Mouse (Mus musculus): Measurements from ENCODE around the gene Glb1l. TPM values are rescaled to one million over a fixed set of nuclear protein-coding genes. Genes with fewer than 3 reads are reported as not detected.

The Glb1l gene
- total RNA-seq, 2 experiments from 2014 or later: 24.3 to 25.3 TPM

- no peak for DNase-seq
- intact Hi-C loops (cut with DNase I): no loop called here
Measured at GRCm38 (mm10) chr1:75158990-75159389, 51.6 kb downstream of the Glb1l start.

GRCm38 (mm10) chr1:75155837-75156236, 54.8 kb downstream of the Glb1l start:
- intact Hi-C loops (cut with DNase I): no loop called here
- no peak for DNase-seq

- intact Hi-C loops (cut with DNase I): no loop called here
- DNase-seq: no peak
Measured at GRCm38 (mm10) chr1:75148727-75149126, 61.9 kb downstream of the Glb1l start.

Small RNAs within 50 kb of the gene (microRNA-seq; reads per million reads assigned to microRNA genes)
- not detected for gene Gm27943

Other genes with a start within 250 kb of the Glb1l start
- 1 to 10 TPM; 2.3 to 2.5 TPM for gene Nhej1, start 85.6 kb downstream of the Glb1l start, total RNA-seq (2021)
- gene Slc23a3, start 76.9 kb downstream of the Glb1l start, total RNA-seq (2021): not detected
- gene Cnppd1, start 68.1 kb downstream of the Glb1l start, total RNA-seq (2021): 10 to 100 TPM; 37.7 to 44.4 TPM
- gene Retreg2, start 68.0 kb downstream of the Glb1l start, total RNA-seq (2021): 100 to 1,000 TPM; 122 to 123 TPM
- gene Zfand2b, start 42.2 kb downstream of the Glb1l start, total RNA-seq (2021): 10 to 100 TPM; 19.2 to 21.4 TPM
- 10 to 100 TPM; 47.4 to 48.1 TPM for gene Abcb6, start 30.4 kb downstream of the Glb1l start, total RNA-seq (2021)
- gene Ankzf1, start 18.7 kb downstream of the Glb1l start, total RNA-seq (2021): 10 to 100 TPM; 12.7 to 18.1 TPM
- gene Atg9a, start 18.6 kb downstream of the Glb1l start, total RNA-seq (2021): 10 to 100 TPM; 62.7 to 75.7 TPM
- gene Stk16, start within 50 bp of the Glb1l start, total RNA-seq (2021): 100 to 1,000 TPM; 101 to 119 TPM
- 100 to 1,000 TPM; 101 to 111 TPM for gene Tuba4a, start 9.1 kb upstream of the Glb1l start, total RNA-seq (2021)
- gene A630095N17Rik, start 21.3 kb upstream of the Glb1l start, total RNA-seq (2021): not detected
- gene Dnajb2, start 25.6 kb upstream of the Glb1l start, total RNA-seq (2021): 10 to 100 TPM; 54.7 to 61.3 TPM
- 100 to 1,000 TPM; 101 to 122 TPM for gene Ptprn, start 53.7 kb upstream of the Glb1l start, total RNA-seq (2021)
- gene Resp18, start 67.6 kb upstream of the Glb1l start, total RNA-seq (2021): 10 to 100 TPM; 29.3 to 58.0 TPM
- 10 to 100 TPM; 87.9 to 96.9 TPM for gene Dnpep, start 107.2 kb upstream of the Glb1l start, total RNA-seq (2021)
- 1 to 10 TPM; 1.6 to 2.5 TPM for gene Des, start 149.5 kb upstream of the Glb1l start, total RNA-seq (2021)
- gene Speg, start 164.5 kb upstream of the Glb1l start, total RNA-seq (2021): 100 to 1,000 TPM; 131 to 143 TPM
- 10 to 100 TPM; 47.9 to 60.5 TPM for gene Gmppa, start 225.1 kb upstream of the Glb1l start, total RNA-seq (2021)
- 10 to 100 TPM in 1 of 2 experiments, 1 to 10 TPM in 1; 8.6 to 10.2 TPM for gene Asic4, start 239.6 kb upstream of the Glb1l start, total RNA-seq (2021)

Measured in left cerebral cortex, postnatal 4 days (tissue).